Mouse (Mus musculus): ENCODE data around the gene Btg1. TPM values are rescaled to one million over a fixed set of nuclear protein-coding genes. Genes with fewer than 3 reads are reported as not detected.

Gene Btg1
- polyA plus RNA-seq, 1 experiment from 2014 or later: 56.8 TPM

DNA sequence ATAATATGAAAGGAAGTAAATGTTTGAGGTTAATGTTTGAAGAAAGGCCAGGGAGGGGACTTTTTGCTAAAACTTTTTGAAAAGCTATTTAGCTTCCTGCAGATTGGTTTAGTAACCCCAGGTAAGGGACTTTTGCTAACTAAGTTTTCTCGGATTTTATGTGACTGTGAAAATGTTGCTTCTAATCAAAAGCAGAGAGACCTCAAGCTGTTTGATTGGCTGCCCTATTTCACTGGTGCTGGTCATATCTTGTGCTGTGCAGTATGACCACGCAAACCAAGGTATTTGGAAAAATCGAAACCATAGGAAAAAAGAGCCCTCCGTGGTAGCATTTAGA, 30.0 kb upstream of the Btg1 start:
- Histone ChIP-seq H3K4me2 (ENCODE audit: low read length) (no peak overlapping the region), H3K9ac (replicated peaks; ENCODE audit: low read depth, low read length) (no peak overlapping the region), H3K9me3 (ENCODE audit: control insufficient read depth, low read length) (no peaks in the 10 kb centered on the region), H3K27ac (ENCODE audit: low read length) (no peak overlapping the region), H3K4me3 (replicated peaks; ENCODE audit: low read length) (no peak overlapping the region), H3K27me3 (replicated peaks; ENCODE audit: control insufficient read depth, insufficient read depth, low read length) (no peaks in the 10 kb centered on the region), H3K36me3 (ENCODE audit: control insufficient read depth, insufficient read depth) (no peaks in the 10 kb centered on the region), H3K4me1 (replicated peaks; ENCODE audit: control insufficient read depth, insufficient read depth, low read length) (no peaks in the 10 kb centered on the region)
- ATAC-seq: no peak
- 85% methylated on average over 4 of the region's 4 CpGs for WGBS

DNA sequence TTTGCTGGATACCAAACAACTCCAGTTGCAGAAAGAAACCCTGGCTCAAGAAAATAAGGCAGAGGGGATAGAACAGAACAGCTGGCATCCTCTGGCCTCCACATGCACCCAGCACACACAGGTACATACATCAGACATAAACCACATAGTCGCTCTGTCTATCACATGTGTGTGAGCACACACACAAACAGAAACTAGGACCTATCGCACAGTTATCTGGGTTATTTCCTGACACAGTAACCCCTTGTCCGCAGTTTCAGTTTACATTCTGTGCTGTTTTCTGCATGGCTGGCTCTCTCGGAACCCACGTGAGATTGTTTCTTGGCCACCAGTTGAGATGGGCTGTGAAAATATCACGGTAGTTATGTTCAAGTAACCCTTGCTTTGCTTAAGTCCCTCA, 28.6 kb upstream of the Btg1 start:
- Histone ChIP-seq H3K36me3 (ENCODE audit: control insufficient read depth, insufficient read depth) (no peaks in the 10 kb centered on the region), H3K9me3 (ENCODE audit: control insufficient read depth, low read length) (no peaks in the 10 kb centered on the region), H3K4me1 (replicated peaks; ENCODE audit: control insufficient read depth, insufficient read depth, low read length) (no peaks in the 10 kb centered on the region), H3K27ac (ENCODE audit: low read length) (no peak overlapping the region), H3K27me3 (replicated peaks; ENCODE audit: control insufficient read depth, insufficient read depth, low read length) (no peaks in the 10 kb centered on the region), H3K4me2 (ENCODE audit: low read length) (no peak overlapping the region), H3K9ac (replicated peaks; ENCODE audit: low read depth, low read length) (no peak overlapping the region), H3K4me3 (replicated peaks; ENCODE audit: low read length) (no peak overlapping the region)
- no peak for ATAC-seq
- 85% methylated on average over 6 of the region's 6 CpGs for WGBS

GRCm38 (mm10) chr10:96589781-96590180, 27.0 kb upstream of the Btg1 start:
- no peak for ATAC-seq
- Histone ChIP-seq H3K9me3 (ENCODE audit: control insufficient read depth, low read length) (no peaks in the 10 kb centered on the region), H3K9ac (replicated peaks; ENCODE audit: low read depth, low read length) (no peak overlapping the region), H3K4me3 (replicated peaks; ENCODE audit: low read length) (no peak overlapping the region), H3K27ac (ENCODE audit: low read length) (no peak overlapping the region), H3K36me3 (ENCODE audit: control insufficient read depth, insufficient read depth) (no peaks in the 10 kb centered on the region), H3K4me2 (ENCODE audit: low read length) (no peak overlapping the region), H3K4me1 (replicated peaks; ENCODE audit: control insufficient read depth, insufficient read depth, low read length) (no peaks in the 10 kb centered on the region), H3K27me3 (replicated peaks; ENCODE audit: control insufficient read depth, insufficient read depth, low read length) (no peaks in the 10 kb centered on the region)
- WGBS: 86% methylated on average over 5 of the region's 5 CpGs

GRCm38 (mm10) chr10:96592089-96592488, 24.7 kb upstream of the Btg1 start:
- 88% methylated on average over 1 of the region's 2 CpGs for WGBS
- no peaks in the 10 kb centered on the region for H3K9me3 ChIP-seq (ENCODE audit: control insufficient read depth, low read length)
- no peak overlapping the region for H3K9ac ChIP-seq (replicated peaks; ENCODE audit: low read depth, low read length)
- no peaks in the 10 kb centered on the region for H3K36me3 ChIP-seq (ENCODE audit: control insufficient read depth, insufficient read depth)
- H3K4me3 ChIP-seq (replicated peaks; ENCODE audit: low read length): no peak overlapping the region
- H3K4me1 ChIP-seq (replicated peaks; ENCODE audit: control insufficient read depth, insufficient read depth, low read length): no peaks in the 10 kb centered on the region
- no peak overlapping the region for H3K27ac ChIP-seq (ENCODE audit: low read length)
- H3K27me3 ChIP-seq (replicated peaks; ENCODE audit: control insufficient read depth, insufficient read depth, low read length): no peaks in the 10 kb centered on the region
- no peak for ATAC-seq
- no peak overlapping the region for H3K4me2 ChIP-seq (ENCODE audit: low read length)

DNA sequence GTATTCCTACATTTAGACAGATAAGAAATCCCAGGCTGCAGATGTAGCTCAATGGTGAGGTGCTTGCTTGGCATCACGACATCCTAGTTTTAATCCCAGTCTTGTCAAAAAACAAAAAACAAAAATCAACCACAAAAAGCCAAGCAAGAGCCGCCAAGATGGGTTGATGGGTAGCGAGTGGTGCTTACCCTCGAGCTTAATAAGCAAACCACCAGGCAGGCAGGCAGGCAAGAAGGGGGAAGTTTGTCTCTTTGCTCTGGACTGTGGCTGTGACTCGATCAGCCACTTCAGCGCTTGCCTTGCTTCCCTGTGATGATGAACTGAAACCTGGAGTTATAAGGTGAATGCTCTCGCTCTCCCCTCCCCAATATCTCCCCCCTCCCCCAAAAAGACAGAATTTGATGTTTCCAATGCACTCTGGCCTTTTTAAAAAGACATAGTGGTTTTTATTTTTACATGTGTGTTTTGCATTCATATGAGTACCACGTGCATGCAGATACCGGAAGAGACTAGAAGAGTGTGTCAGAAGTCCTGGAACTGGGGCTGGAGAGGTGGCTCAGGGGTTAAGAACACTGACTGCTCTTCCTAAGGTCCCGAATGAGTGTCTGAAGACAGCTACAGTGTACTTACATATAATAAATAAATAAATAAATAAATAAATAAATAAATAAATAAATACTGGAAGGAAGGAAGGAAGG, 21.2 kb upstream of the Btg1 start:
- ATAC-seq: no peak
- Histone ChIP-seq H3K4me2 (ENCODE audit: low read length) (no peak overlapping the region), H3K9me3 (ENCODE audit: control insufficient read depth, low read length) (no peaks in the 10 kb centered on the region), H3K9ac (replicated peaks; ENCODE audit: low read depth, low read length) (no peak overlapping the region), H3K4me3 (replicated peaks; ENCODE audit: low read length) (no peak overlapping the region), H3K27ac (ENCODE audit: low read length) (no peak overlapping the region), H3K36me3 (ENCODE audit: control insufficient read depth, insufficient read depth) (no peaks in the 10 kb centered on the region), H3K4me1 (replicated peaks; ENCODE audit: control insufficient read depth, insufficient read depth, low read length) (no peaks in the 10 kb centered on the region), H3K27me3 (replicated peaks; ENCODE audit: control insufficient read depth, insufficient read depth, low read length) (no peaks in the 10 kb centered on the region)
- WGBS: 85% methylated on average over 10 of the region's 10 CpGs

DNA sequence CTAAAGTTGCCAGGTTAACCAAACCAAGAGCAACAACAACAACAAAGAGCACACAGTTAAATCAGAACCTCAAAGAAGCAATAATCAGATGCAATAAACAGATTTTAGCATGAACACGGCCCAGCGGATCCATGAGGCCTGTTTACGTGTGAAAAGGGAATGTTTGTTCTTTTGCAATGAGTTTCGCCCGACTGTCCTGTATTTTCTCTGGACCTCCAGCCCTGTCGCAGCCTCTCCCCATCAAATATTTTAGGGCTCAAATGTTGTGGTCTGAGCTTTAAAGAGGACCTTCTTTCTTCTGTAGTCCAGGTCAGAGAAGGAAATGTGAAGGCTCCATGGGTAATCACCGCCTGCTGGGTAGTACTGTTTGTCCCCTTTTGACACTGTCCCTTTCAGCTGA, 20.4 kb upstream of the Btg1 start:
- Histone ChIP-seq H3K4me3 (replicated peaks; ENCODE audit: low read length) (no peak overlapping the region), H3K27me3 (replicated peaks; ENCODE audit: control insufficient read depth, insufficient read depth, low read length) (no peaks in the 10 kb centered on the region), H3K9me3 (ENCODE audit: control insufficient read depth, low read length) (no peaks in the 10 kb centered on the region), H3K4me2 (ENCODE audit: low read length) (no peak overlapping the region), H3K36me3 (ENCODE audit: control insufficient read depth, insufficient read depth) (no peaks in the 10 kb centered on the region), H3K27ac (ENCODE audit: low read length) (no peak overlapping the region), H3K4me1 (replicated peaks; ENCODE audit: control insufficient read depth, insufficient read depth, low read length) (no peaks in the 10 kb centered on the region), H3K9ac (replicated peaks; ENCODE audit: low read depth, low read length) (no peak overlapping the region)
- no peak for ATAC-seq
- WGBS: 89% methylated on average over 7 of the region's 7 CpGs

- Histone ChIP-seq H3K4me3 (replicated peaks; ENCODE audit: low read length) (no peak overlapping the region), H3K9me3 (ENCODE audit: control insufficient read depth, low read length) (no peaks in the 10 kb centered on the region), H3K4me2 (ENCODE audit: low read length) (no peak overlapping the region), H3K4me1 (replicated peaks; ENCODE audit: control insufficient read depth, insufficient read depth, low read length) (no peaks in the 10 kb centered on the region), H3K27me3 (replicated peaks; ENCODE audit: control insufficient read depth, insufficient read depth, low read length) (no peaks in the 10 kb centered on the region), H3K27ac (ENCODE audit: low read length) (no peak overlapping the region), H3K9ac (replicated peaks; ENCODE audit: low read depth, low read length) (no peak overlapping the region), H3K36me3 (ENCODE audit: control insufficient read depth, insufficient read depth) (no peaks in the 10 kb centered on the region)
- no peak for ATAC-seq
- 94% methylated on average over 5 of the region's 5 CpGs for WGBS
Observed at GRCm38 (mm10) chr10:96599641-96600040, 17.2 kb upstream of the Btg1 start.

- ATAC-seq: no peak
- Histone ChIP-seq H3K9me3 (ENCODE audit: control insufficient read depth, low read length) (no peaks in the 10 kb centered on the region), H3K4me2 (ENCODE audit: low read length) (no peak overlapping the region), H3K4me3 (replicated peaks; ENCODE audit: low read length) (no peak overlapping the region), H3K9ac (replicated peaks; ENCODE audit: low read depth, low read length) (no peak overlapping the region), H3K27ac (ENCODE audit: low read length) (no peak overlapping the region), H3K36me3 (ENCODE audit: control insufficient read depth, insufficient read depth) (no peaks in the 10 kb centered on the region), H3K4me1 (replicated peaks; ENCODE audit: control insufficient read depth, insufficient read depth, low read length) (no peaks in the 10 kb centered on the region), H3K27me3 (replicated peaks; ENCODE audit: control insufficient read depth, insufficient read depth, low read length) (no peaks in the 10 kb centered on the region)
- 98% methylated on average over 4 of the region's 4 CpGs for WGBS
Observed at GRCm38 (mm10) chr10:96601670-96602069, 15.1 kb upstream of the Btg1 start.

GRCm38 (mm10) chr10:96602339-96602738, 14.5 kb upstream of the Btg1 start:
- no peak overlapping the region for H3K4me3 ChIP-seq (replicated peaks; ENCODE audit: low read length)
- no peak overlapping the region for H3K27ac ChIP-seq (ENCODE audit: low read length)
- no peaks in the 10 kb centered on the region for H3K27me3 ChIP-seq (replicated peaks; ENCODE audit: control insufficient read depth, insufficient read depth, low read length)
- WGBS: 84% methylated on average over 3 of the region's 3 CpGs
- H3K9ac ChIP-seq (replicated peaks; ENCODE audit: low read depth, low read length): no peak overlapping the region
- no peak overlapping the region for H3K4me2 ChIP-seq (ENCODE audit: low read length)
- no peaks in the 10 kb centered on the region for H3K36me3 ChIP-seq (ENCODE audit: control insufficient read depth, insufficient read depth)
- H3K9me3 ChIP-seq (ENCODE audit: control insufficient read depth, low read length): no peaks in the 10 kb centered on the region
- no peaks in the 10 kb centered on the region for H3K4me1 ChIP-seq (replicated peaks; ENCODE audit: control insufficient read depth, insufficient read depth, low read length)
- ATAC-seq: no peak

DNA sequence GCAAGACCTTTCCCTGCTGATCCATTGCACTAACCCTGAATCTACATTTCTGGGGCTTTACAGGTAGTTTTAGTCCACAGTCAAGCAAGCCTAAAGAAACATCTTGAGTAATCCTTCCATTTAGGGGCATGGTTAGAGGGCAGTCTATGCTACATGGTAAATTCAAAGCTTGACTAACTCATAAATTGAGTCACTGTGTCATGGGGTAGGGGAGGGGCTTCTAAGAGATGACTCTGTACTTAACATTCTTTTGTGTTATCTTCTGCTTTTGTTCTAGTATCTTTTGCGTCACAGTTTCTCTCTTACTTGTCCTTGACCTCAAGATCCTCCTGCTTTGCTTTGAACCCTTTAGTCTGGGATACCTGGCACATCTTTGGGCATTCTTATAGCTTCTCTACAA, 11.6 kb upstream of the Btg1 start:
- no peaks in the 10 kb centered on the region for H3K36me3 ChIP-seq (ENCODE audit: control insufficient read depth, insufficient read depth)
- H3K4me1 ChIP-seq (replicated peaks; ENCODE audit: control insufficient read depth, insufficient read depth, low read length): no peaks in the 10 kb centered on the region
- no peak for ATAC-seq
- no peak overlapping the region for H3K27ac ChIP-seq (ENCODE audit: low read length)
- no peak overlapping the region for H3K4me3 ChIP-seq (replicated peaks; ENCODE audit: low read length)
- WGBS: 92% methylated on average over 1 of the region's 1 CpGs
- no peaks in the 10 kb centered on the region for H3K9me3 ChIP-seq (ENCODE audit: control insufficient read depth, low read length)
- H3K27me3 ChIP-seq (replicated peaks; ENCODE audit: control insufficient read depth, insufficient read depth, low read length): no peaks in the 10 kb centered on the region
- H3K4me2 ChIP-seq (ENCODE audit: low read length): no peak overlapping the region
- H3K9ac ChIP-seq (replicated peaks; ENCODE audit: low read depth, low read length): no peak overlapping the region
